Mouse (Mus musculus): ENCODE results near the gene Dnajc4.

Dnajc4 gene

DNA sequence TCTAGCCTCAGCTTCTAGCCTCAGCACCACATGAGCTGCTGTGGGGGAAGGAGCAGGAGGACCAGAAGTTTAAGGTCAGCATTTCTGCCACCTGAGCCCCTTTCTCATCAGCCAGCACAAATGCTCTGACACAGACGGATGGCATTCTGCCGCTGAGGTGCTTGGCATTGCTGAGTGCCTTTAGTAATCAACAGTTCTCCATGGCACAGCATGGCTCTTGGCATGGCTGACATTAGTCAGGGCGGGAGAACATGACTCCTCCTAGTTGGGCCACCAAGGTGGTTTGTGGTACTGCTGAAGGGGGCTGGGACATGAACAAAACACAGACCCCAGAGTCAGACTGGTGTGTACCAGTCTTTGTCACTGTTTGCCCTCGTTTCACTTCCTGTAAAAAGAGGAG lies 44.2 kb downstream of the Dnajc4 start:
- no peak for DNase-seq (ENCODE audit: extremely low read depth, low read depth)

GRCm38 (mm10) chr19:6947742-6948141 lies 44.6 kb downstream of the Dnajc4 start:
- DNase-seq (ENCODE audit: extremely low read depth, low read depth), result no peak

DNA sequence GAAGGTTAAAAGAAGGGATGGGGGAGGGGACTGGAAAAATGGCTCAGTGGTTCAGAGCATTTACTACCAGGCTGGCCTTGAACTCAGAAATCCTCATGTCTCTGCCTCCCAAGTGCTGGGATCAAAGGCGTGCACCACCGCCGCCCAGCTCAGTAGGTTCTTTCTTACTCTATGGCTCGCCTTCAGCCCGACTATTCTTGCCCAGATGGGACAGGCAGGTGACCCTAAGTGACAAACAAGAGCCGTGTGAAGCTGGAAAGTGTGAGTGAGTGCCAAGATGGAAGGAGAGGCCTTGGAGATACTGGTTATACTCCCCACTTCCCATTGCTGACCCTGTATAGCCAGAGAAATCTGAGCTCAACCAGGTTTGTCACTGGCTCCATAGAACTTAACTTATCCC lies 48.7 kb downstream of the Dnajc4 start:
- no peak for DNase-seq (ENCODE audit: extremely low read depth, low read depth)

DNA sequence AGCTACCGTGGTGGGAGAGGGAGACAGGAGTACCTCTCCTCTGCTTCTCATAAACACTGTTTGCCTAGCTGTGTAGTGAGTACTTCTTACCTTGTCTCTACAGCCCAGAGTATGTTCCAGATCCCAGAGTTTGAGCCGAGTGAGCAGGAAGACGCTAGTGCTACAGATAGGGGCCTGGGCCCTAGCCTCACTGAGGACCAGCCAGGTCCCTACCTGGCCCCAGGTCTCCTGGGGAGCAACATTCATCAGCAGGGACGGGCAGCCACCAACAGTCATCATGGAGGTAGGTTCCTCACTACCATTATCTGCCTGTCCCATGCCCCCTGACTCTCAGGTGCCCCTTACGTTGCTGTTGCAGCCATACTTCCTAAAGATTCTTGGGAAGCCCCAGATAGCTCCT lies 49.6 kb downstream of the Dnajc4 start:
- no peak for DNase-seq (ENCODE audit: extremely low read depth, low read depth)

DNA sequence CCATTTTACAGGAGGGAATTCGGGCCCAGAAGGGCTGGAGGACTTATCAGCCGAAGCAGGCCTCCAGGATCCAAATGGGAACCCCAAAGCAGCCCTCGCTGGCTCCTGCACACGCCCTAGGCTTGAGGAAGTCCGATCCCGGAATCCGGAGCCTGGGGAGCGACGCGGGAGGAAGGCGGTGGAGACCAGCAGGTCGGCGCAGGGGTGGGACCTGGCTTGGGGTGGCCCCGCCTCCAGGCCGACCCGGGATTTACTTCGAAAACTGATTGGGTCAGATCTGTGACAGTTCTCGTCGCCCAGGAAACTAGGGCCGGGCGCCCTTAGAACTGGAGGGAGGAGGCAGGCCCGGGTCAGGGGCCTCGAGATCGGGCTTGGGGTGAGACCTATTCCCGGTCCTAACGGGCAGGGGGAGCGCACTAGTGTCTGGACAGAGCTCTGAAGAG lies 50.1 kb downstream of the Dnajc4 start, which contains the start of gene Gpr137:
Gpr137 (minus strand) TSS at position 232 of the 443 bp plus-strand sequence.
- peak; percentile 84 for DNase-seq (ENCODE audit: extremely low read depth, low read depth)

DNA sequence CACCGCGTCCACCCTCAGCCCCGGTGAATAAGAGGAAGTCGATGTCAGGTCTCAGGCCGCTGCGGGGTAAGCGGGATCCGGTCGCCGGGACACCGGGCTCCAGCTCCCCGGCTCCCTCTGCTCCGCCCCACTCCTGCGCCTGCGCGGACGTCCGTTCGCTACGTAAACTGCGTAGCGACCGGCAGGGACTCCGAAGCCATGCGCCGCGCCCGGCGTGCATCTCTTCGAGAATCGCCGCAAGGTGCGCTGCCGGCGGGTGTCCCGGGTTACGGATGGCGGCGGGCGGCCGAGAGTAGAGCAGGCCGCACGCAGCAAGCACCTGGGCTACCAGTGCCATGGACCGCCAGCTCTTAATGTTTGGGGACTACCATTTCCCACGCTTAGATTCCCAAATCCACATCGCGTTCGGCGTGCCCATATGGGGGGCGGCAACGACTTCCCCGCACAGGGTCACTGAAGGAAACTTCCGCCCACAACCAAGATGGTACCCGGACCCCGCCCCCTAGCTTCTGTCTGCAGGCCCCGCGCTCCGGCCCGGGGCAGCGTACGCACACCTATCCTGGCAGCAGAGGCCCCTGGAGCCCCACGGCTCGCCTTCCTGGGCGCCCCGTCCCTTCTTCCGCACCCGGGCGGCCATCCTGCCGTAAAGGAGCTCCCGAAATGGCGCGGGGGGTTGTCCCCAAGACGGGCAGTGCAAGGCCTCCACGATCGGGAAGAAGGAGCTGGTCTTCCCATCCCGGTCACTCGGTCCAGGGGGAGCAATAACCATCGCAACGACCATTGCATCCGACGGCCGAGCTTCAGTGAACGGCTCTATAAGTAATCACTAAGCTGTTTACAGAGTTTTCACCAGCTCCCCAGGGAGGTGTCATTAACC lies 50.8 kb downstream of the Dnajc4 start, which contains the start of gene Bad:
Bad (plus strand) TSS at position 490 of the 877 bp plus-strand sequence.
- no peak for DNase-seq (ENCODE audit: extremely low read depth, low read depth)

DNA sequence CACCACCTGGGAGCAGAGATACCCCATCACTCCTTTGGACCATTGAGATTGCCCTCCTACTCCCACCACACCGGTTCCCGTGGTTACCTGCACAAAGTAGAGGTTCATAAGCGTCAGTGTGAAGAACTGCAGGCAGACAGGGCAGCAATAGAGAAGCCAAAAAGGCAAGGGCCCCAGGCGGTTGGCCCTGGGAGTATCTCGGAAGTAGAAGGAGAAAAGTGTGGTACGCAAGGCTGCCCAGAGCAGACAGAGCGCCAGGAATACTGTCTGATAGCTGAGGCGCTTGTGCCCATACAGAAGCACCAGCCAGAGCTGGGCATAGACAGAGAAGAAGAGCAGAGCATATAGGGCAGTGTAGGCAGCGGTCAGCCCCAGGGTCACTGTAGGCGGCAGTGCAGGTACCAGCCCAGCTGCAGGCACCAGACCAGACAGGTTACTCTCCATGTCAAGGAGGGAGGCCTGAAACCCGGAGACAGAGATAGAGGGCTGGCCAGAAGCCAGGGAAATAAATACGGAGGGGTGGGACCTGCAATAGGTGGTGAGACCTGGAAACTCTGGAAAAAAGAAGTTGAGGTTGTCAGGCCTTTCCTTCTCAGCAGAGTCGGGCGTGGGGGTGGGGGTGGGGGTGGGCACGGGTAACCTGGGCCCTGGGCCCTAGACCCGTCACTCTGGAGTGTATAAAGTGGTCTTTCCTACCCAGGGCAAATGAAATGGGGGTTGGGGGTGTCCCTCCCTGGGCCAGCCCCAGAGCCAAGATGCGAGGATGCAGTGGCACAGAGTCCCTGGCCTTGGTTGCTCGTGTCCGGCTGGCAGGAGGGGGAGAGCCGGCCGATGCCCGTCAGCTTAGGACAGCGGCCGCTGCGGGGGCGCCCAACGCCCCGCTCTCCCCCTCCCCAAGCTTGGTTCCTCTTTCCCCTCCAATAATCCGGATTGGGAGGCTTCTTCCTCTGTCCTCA lies 51.7 kb downstream of the Dnajc4 start:
- DNase-seq (ENCODE audit: extremely low read depth, low read depth), result no peak

- no peak for DNase-seq (ENCODE audit: extremely low read depth, low read depth)
These were observed 53.0 kb downstream of the Dnajc4 start for GRCm38 (mm10) chr19:6939106-6940002.

Measured in MEL-GATA-1-ER (cell line).